Mouse (Mus musculus): Measurements from ENCODE around the gene Ncbp3. TPM values are rescaled to one million over a fixed set of nuclear protein-coding genes. Genes with fewer than 3 reads are reported as not detected.

Gene Ncbp3
- total RNA-seq (2021): 1 to 10 TPM; 9.4 to 9.7 TPM
- long read RNA-seq, experiment 1, full-length matches to known transcripts: 6 of 10 reads
- long read RNA-seq, experiment 1, partial matches to known transcripts: 2 of 10 reads
- long read RNA-seq, experiment 1, other reads (novel, unspliced or antisense): 2 of 10 reads
- long read RNA-seq, experiment 2, full-length matches to known transcripts: 7 of 10 reads
- long read RNA-seq, experiment 2, partial matches to known transcripts: 2 of 10 reads
- long read RNA-seq, experiment 2, other reads (novel, unspliced or antisense): 1 of 10 reads

DNA sequence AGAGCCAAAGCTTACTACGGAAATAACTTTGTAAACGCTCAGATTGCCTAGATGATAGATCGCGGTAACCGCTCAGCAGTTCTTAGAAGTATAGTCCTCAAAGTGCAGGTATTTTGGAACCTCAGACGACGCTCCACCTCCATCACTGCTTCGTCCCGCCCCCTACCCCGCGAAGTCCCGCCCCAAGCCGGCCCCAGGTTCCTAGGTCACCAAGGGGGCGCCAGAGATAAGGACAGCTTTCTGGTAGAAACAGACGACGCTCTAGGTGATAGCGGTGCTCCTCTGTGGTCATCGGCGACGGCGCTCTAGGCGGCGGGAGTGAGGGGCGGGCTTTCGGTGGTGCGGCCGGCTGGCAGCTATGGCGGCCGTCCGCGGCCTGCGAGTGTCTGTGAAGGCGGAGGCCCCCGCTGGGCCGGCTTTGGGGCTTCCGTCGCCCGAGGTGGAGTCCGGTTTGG, at the start of gene Ncbp3:
Gene Ncbp3 (plus strand): TSS at position 242 of the 455 bp plus-strand sequence.
- DNase-seq (ENCODE audit: low spot score in 2 of 2): peak; percentile 90 to 96

DNA sequence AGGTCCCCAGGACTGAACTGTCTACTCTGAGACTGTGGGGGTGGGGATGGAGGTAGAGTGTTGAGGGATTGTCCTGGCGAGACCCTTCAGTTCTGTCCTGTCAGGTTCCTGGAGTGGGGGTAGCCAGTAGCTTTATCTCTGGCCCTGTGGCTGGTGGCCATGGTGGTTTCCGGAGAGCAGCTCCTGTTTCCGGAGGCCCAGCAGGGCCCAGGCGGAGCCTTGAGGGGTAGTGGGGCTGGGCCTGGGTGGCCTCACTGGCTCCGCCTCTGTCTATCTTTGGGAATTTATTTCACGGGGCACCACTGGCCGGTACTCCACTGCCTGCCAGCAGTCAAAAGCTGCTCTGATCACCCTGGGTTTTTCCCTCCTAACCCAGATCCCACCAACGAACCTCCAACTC, 48.8 kb upstream of the Ncbp3 start, which contains the start of gene P2rx1:
Gene P2rx1 (plus strand): TSS at position 333 of the 400 bp plus-strand sequence.
- DNase-seq (ENCODE audit: low spot score in 2 of 2): no peak

DNA sequence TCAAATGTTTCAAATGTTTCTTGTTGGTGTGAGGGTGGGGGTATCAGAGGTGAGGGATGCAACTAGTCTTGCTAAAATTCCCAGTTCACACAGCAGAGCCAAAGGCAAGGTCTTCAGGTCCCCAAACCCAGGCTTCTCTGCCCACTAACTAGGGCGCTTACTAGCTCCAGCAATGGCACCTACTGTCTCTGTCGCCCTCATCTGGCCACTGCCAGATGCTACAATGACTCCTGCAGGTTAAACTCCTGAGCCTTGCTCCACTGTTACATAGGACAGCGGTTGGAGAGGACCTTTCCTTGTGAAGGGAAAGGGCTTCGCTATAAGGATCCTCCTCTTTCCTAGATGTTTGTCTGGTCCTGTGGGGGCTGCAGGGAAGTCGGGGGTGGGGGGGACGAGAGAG, 46.6 kb upstream of the Ncbp3 start:
- DNase-seq (ENCODE audit: low spot score in 2 of 2): peak; percentile 56 to 70

DNA sequence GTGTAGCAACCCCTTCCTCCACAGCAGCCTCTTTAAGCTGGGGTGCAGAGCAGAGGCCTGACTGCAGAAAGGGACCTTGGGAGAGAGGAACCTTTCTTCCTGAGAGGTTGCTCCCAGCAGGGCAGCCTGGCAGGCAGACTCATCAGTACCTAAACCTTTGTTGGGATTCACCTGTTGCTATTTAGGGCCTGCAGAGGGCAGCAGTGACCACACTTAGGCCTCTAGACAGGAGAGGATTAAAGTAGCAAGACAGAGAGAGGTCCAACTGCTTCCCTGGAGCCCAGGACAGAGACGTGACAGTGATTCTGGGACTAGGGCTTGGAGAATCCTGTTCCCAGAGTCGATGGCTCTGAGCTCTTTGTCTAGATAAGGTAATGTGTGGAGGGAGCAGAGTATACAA, 41.2 kb upstream of the Ncbp3 start:
- no peak for DNase-seq (ENCODE audit: low spot score in 2 of 2)

DNA sequence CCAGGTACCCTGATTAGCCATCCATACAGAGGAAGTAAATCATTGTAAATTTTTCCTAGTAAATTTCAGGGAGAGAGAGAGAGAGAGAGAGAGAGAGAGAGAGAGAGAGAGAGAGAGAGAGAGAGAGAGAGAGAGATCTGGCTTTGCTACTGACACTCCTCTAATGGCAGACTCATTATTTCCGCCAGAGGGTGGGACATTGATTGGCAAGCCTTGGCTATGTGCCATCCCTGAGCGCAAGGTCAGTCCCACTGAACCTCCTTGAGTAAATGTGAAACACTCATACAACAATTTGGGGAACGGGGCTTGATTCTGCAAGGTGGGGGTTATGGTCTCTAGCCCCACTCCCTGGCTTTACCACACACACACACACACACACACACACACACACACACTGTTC, 40.5 kb upstream of the Ncbp3 start:
- no peak for DNase-seq (ENCODE audit: low spot score in 2 of 2)

DNA sequence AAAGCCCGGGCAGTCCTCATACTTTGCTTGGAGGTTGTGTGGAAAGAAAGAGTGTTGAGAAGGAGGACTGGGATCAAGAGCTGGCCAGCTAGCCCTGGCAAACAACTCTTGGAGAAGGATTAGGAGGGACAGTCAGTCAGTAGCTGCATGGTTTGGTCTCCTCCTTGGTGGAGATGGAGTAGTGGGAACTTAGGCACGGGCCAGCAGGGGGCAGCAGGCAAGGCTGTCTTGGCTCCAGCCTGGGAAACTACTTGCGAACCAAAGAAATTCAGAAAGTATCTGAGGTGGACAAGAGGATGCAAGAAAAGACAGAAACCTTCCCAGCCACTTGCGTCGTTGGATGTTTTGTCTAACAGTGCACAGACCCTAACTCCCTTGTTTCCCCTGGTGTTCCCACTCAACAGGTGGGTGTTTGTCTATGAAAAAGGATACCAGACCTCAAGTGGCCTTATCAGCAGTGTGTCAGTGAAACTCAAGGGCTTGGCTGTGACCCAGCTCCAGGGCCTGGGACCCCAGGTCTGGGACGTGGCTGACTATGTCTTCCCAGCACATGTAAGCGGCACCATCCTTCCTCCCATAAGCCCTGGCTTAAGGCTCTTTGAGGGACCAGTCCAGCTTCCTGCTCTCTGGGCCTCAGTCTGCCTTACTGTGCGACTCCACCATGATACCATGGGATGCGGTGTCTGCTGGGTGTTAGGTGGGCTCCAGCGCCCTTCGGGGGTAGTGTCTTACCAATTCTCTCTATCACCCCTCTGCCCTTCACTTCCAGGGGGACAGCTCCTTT, 39.7 kb upstream of the Ncbp3 start:
- no peak for DNase-seq (ENCODE audit: low spot score in 2 of 2)

DNA sequence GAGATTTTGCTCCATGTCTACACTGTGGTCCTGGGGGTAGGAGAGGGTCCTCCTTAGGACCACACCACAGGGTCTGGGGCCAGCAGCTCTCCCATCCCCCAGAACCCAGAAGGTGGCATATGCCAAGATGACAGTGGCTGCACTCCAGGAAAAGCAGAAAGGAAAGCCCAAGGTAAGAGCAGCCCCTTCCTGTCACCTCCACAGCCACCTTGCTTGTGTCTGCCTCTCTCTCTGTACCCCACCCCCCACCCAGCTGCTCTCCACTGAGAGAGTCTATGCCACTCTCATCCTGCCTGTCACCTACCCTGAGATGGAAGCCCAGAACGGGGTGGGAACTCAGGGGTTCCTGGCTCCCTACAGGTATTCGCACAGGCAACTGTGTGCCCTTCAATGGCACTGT, 38.8 kb upstream of the Ncbp3 start:
- no peak for DNase-seq (ENCODE audit: low spot score in 2 of 2)

DNA sequence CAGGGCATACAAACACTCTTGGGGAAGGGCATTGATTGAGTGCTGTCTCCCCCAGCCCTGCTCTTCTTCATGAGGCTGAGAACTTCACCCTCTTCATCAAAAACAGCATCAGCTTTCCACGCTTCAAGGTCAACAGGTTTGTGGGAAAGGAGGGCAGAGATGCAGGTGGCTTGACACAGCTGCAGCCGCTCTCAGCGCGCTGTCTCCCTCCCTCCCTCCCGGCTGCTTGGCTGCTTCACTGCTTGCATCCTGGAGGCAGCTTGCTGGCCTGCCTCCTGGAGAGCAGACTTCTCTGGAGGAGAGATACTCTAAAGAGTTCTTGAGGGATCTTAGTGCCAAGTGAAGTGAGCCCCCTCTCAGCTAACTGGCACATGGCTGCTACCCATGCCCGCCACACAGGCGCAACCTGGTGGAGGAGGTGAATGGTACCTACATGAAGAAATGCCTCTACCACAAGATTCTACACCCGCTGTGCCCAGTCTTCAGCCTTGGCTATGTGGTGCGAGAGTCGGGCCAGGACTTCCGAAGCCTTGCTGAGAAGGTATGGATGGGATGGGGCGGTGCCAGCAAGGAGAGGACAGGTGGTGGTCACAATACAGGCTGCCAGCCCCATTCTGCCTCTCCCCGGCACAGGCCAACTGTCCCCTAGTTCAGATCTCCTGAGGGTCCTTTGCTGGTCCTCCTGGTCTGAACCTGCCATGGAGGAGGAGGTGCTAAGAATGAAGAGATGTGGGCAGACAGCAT, 37.9 kb upstream of the Ncbp3 start:
- DNase-seq (ENCODE audit: low spot score in 2 of 2): no peak

DNA sequence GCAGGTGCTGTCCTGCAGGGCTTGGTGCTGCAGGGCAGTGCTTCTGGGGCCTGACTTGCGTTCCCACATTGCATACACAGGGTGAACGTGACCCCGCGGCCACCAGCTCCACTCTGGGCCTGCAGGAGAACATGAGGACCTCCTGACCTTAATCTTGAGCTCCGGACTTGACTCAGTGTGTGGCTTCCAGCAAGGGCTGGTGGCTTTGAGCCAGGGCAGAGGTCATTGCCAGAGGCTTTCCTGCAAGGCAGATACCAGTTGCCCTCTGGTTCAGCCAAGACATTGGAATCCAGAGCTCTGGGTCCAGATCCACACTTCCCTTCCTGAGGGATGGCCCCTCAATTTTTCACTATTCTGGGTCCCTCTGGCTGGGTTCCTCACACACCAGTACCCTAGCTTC, 33.6 kb upstream of the Ncbp3 start:
- no peak for DNase-seq (ENCODE audit: low spot score in 2 of 2)

DNA sequence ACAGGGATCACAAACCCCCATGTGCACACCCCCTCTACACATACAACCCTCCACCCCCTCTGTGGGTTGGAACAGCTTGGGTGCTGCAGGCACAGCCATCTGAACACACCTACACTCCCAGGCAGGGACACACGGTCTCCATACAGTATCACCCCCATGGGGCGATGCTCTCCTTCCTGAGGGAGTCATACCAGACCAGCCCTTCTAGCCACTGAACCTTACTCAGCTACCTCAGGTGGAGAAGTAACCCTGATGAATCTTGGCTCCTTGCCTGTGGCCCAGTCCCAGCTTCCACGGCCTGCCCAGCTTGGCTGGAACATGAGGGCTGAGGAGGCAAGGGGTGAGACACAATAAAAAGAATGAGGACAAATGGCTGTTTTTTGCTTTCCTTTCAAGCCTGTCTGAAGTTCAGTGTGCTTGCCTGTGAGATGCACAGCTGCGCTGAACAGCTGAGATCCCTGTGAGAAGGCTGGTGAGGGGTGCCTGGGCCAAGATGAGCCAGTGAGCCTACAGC, 32.7 kb upstream of the Ncbp3 start:
- peak; percentile 70 to 77 for DNase-seq (ENCODE audit: low spot score in 2 of 2)

DNA sequence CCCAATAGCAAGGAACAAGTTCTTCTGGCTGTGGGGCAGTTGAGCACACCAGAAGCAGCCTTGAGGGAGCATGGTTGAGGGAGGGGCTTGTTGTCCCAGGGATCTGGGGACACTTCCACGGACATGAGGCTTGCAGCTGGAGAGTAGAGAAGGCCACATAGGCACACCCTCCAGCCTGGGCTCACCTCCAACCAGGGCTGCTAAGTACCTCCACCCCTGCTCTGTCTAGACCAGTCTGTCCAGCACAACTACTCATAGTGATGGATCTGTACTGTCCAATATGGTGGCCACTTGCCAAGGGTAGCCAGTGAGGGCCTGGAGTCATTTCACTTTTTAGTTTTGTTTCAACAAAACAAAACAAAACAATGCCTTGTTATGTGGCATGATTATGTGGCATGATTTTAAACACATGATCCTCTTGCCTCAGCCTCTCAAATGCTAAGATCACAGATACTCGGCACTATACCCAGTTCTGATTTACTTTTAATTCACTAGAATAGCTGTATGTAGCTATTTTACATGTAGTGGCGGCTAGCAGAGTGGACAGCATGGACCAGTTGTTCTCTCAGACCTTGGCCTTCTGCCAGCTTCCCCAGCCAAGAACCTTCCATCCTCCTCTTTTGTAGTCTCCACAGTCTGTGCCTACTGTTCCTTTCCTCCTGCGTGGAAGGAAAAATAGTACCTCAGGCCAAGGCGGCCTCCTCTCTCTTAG, 32.0 kb upstream of the Ncbp3 start:
- DNase-seq (ENCODE audit: low spot score in 2 of 2): no peak

DNA sequence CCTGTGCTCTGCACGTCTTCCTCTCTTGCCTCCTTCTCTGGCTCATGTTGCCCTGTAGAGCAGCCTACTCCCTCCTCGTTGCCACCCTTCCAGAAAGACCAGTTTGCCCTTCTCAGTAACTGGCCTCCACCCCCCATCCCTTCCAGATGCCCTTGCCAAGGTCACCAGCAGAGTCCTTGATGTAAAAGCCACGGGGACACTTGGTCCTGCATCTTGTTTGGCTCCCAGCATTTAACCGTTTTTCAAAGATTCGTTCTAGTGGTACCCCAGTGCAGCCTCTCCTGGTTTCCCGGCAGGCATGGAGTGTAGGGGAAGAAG, 31.5 kb upstream of the Ncbp3 start:
- no peak for DNase-seq (ENCODE audit: low spot score in 2 of 2)

DNA sequence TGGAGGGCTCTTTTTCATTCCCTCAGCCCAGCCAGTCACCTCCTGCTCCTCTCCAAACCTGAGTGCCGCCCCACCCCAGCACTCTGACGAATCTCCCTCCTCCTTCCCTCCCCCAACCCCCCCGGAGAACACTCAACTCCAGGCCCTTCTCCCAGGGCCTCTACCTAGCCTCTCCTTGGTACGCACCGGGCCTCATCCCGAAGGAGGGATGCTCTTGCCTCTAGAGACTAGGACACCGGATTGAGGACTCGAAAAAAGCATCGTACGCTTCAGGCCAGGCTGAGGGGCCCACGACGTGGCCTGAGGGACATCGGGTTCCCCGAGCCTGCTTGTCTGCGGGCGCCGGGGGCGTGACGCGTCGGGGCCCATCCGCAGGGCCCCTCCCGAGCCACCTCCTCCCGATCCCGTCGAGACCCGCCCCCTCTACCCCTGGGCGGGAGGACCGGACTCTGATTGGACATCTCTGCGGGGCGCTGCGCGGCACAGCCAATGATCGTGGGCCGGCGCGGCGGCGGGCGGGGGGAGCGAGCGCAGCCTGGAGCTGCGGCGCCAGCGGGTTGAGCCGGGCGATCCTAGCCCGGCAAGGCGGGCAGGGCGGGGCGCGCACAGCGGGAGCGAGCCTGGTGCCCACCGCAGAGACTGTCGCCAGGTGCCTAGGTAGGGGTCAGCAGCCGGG, 29.0 kb upstream of the Ncbp3 start, which contains the start of gene Camkk1:
Gene Camkk1 (plus strand): TSS at position 538 of the 676 bp plus-strand sequence.
- peak; percentile 91 to 96 for DNase-seq (ENCODE audit: low spot score in 2 of 2)

DNA sequence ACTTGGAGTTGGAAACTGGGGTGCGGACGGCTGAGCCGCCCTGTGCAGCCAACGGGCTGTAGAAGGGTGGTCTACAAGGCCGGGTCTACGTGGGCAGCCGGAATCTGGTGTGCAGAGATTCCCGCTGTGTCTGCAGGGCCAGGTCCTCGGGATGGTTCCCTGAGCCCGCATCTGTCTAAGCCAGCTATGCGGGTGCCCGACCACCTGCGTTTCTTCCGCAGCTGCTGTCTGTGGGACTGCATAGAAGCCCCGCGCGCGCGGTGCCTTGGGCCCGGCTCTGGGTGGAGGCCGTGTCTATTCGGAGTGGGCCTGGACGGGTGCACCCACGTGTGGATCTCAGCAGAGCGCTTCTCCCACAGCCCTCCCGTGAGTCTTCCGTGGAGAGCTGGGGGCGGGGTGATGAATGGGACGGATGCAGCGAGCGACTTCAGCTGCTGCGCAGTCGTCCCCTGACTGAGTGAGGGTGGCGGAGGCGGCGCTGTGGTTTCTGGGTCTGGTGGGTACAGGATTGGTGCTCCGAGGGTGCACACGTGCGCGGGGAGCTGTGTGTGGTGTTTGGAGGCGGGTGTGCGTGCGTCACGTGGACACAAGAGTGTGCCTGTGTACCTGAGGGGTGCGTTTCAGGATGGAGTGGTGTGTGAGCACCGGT, 28.3 kb upstream of the Ncbp3 start:
- peak; percentile 67 to 80 for DNase-seq (ENCODE audit: low spot score in 2 of 2)

DNA sequence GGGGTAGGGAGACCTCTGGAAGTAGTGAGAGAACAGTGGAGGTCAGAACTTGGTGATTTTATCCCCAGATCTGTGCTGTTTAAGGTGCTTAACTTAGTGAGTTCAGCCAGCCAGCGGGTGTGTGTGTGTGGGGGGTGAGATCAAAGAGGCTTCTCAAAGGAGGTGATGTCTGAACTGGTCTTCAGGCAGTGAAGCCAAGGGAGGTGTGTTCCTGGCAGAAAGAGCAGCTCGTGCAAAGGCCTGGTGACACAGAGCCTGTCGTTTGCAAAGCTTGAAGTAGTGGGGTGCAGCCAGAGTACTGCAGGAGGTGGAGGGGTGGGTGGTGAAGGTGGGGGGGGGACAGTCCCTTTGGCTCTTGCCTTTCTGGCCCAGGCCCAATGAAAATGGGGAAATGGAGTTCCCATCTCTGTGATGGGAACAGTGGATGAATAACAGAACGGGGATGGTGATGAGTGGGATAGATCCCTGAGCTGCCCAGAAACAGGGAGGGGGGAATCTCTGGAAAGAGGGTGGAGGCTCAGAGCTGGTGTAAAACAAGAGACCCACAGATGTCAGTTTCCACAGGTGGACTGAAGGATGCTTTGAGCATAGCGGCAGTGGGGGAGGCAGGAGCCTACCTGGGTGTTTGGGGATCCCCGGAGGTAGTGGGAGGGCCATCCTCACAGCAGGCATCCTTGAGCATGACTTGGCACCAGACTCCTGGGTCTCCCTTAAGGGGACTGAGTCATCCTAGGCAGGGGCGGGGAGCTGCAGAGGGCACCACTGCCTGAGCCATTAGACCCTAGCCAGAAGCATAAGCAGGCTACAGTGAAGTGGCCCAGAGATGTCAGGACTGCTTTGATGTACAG, 26.4 kb upstream of the Ncbp3 start:
- DNase-seq (ENCODE audit: low spot score in 2 of 2): no peak

DNA sequence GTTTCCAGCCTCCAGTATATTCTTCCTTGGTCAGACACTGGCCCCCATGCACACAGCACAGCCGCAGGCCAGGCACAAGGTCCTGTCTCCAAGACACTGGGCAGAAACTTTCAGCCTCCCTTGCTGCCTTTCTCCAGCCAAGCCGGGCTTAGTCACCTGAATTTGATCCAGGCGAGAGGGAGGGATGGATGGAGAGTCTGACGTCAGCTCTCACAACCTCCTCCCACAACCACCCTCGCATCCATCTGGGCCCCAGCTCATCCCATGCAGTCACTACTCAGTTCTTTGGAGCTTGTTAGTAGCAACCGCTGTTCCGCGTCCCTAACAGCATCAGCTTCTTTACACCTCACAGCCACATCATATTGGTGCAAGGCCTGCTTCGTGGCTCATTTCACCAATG, 24.5 kb upstream of the Ncbp3 start:
- peak in 1 of 2 experiments; percentile 84 for DNase-seq (ENCODE audit: low spot score in 2 of 2)

DNA sequence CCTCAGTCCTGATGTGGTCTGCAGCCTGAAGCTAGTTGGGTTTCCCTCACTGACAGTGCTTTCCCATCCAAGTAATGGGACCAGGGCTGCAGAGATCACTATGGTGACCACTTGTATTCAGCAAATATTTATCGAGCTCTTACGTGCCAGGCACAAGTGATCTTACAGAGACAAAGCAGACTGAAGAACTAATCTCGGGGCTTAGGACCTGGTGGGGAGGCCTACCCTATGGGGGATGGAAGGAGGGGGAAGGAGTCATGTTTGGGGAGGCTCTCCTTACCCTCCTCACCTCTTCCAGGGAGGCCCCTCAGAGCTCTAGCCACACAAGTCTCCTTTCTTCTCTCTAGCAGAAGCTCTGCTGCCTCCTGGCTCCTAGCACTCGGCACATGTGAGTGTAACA, 23.8 kb upstream of the Ncbp3 start:
- DNase-seq (ENCODE audit: low spot score in 2 of 2): no peak

DNA sequence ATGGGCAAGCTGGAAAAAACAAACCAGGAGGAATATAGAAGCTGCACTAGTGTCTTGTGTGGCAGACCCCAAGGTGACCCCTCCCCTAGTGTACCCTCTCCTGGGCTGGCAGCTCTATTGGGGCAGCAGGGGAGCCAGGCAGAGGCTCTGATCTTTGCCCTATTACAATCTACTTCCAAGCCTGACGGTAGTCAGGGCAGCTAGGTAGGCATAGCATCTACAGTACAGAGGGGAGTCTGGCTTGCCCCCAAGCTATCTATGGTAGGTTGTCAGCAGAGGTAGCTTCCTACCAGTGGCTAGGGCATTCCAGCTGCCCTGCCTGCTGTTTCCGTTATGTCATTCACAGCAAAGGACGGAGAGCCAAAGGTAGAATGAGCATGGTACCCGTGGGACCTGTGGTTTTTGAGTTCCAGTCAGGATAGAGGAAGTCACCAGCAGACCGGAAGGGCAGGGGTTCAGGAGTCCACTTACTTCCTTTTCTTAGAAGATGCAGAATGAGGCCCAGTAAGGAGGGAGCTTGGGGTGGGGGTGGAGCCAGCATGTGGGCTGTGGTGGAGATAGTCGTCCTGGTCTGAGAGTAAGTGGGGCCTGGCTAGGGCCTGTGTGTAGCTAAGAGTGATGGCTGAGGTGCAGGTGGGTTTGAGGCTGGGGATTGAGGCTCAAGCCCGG, 23.2 kb upstream of the Ncbp3 start:
- DNase-seq (ENCODE audit: low spot score in 2 of 2): no peak
